Mouse (Mus musculus): ENCODE measurements around the gene Tmem106a.
A peak's percentile ranks its signal among the peaks of the same experiment; 100 is the strongest.

Tmem106a gene

DNA sequence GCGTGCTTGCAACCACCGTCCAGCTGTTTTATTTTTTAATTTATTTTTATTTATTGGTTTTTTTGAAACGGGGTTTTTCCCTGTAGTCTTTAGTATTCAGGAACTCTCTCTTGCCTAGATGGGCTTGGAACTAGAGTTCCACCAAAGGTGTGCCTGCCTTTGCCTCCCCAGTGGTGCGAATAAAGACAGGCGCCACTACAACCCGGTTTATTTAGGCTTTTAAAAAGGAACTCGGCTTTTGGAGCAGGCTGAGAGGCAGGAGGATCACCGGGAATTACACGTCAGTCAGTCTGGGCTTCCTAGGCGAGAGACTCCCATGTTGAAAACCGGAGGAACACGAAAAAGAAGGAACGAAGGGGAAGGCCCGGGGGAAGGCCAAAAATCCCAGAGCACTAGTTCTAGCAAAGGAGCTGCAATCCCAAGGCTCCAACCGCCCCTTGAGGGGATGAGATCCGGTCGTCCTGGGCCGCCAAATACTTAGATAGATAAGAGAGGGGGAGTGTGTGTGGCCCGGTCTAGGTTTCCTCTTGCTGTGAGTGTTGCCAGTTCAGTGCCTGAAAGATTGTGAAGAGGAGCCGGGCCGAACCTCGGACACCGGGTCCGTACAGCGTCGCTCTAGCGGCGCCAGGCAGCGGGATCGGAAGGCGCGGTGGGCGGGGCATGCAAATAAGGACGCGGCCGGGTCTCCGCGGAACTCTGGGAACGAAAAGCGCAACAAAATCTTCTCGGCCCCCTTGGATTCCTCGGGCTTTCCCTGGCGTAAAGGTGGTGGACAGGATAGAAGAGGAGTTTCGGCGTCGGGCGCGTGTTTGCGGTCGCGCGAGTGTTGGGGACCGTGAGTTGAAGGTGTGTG, 59.0 kb downstream of the Tmem106a start:
- DNase-seq (ENCODE audit: low spot score): peak; percentile 88

Measured in adipocyte (in vitro differentiated cells).